Mouse (Mus musculus): Measurements from ENCODE around the gene Mto1.
"Not testable (repeated sequence)": the region's sequence is repeated elsewhere in the genome, so short reads cannot be mapped to it uniquely, and the experiment has no call there.

Gene Mto1

DNA sequence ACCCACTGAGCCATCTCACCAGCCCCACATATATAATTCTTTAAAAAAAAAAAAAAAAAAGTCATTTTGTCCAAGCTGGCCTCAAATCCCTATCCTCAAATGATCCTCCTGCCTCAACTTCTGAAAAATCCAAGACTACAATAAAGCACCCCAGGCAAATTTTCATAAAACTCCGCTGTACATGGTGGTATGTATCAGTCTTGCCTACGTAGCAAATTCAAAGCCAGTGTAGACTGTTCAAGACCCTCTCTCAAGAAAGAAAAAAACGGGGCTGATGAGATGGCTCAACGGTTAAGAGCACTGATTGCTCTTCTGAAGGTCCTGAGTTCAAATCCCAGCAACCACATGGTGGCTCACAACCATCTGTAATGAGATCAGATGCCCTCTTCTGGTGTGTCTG lies 27.9 kb downstream of the Mto1 start:
- DNase-seq (ENCODE audit: low spot score in 2 of 2) = no peak

DNA sequence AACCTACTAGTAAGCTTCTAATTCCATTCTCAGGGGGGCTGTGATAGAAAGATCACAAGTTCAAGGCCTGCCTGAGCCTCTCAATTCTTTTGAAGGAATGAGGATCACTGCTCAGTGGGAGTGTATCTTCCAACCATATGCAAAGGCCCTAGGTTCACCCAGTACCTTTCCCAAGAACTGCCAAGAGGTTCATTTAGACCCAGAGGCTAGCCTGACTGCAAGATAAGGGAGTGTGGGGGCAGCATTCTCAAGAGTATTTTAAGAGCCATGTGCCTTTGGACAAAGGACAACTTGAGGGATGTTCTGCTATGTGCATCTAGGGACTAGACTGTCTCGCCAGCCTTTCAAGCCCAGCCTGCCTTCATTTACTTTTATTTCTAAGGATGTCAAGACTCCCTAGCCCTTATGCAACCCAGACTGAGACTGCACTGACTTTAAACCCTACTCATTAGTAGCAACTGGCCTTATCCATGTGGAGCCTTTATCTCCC lies 28.6 kb downstream of the Mto1 start:
- peak; percentile 3 to 6 for DNase-seq (ENCODE audit: low spot score in 2 of 2)

DNA sequence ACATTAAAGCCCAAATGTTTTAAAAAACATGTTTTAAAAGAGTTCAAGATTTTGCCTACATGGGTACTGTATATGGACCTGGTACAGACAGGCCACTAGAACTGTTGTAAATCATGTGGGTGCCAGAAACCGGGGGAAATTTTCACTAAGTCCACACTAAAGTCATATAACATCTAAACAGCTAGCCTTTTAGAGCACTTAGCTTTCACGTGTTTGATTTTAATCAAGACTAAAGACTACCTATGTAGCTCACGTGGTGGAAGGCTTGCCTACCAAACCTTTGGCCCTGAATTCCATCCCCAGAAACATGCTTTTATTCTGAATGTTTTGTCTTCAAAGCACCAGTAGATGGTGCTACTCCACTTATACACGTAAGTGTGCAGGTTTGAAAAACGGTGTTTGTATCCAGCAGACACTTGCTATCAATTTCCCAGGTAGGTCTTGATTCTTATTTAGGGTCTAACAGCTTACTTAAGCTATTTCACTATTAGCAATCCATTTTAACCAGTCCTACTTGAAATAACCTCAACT lies 29.1 kb downstream of the Mto1 start:
- DNase-seq (ENCODE audit: low spot score in 2 of 2) = peak; percentile 24 to 26

DNA sequence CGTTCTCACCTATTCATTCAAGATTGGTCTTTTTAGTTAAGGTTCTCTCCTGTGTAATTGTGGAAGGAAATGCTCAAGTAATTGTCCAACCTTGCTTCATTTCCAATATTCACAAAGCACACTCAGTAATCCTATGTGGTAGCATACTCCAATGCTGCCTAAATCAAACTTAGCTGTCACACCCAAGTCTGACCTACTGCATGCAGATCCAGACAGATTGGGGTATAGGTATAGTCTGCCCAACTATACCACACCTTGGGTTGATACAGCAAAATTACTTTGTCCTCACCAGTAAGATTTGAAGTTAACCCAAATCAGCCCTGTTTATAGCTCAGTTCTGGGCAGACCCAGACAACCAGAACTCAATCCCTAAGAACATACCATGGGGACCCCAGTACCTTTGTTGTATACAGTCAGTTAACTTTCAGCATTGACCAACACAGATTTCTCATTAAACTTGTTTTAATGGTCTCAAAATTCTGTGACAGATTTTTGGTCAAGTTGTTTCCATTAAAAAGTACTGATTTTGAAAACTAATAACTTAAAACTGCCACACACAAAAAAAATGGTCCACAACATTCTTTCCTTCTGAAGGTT lies 30.1 kb downstream of the Mto1 start:
- not testable (repeated sequence) for DNase-seq (ENCODE audit: low spot score in 2 of 2)

DNA sequence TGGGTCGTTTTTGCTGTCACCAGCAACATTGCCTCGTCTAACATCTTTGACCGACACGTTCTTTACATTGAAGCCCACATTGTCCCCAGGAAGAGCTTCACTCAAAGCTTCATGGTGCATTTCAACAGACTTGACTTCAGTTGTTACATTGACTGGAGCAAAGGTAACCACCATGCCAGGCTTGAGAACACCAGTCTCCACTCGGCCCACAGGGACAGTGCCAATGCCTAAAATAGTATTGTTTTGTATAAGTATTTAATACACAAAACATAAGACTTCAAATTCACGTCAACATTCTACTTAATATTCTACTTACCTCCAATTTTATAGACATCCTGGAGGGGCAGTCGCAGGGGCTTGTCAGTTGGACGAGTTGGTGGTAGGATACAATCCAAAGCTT lies 31.3 kb downstream of the Mto1 start:
- DNase-seq (ENCODE audit: low spot score in 2 of 2) = not testable (repeated sequence)

DNA sequence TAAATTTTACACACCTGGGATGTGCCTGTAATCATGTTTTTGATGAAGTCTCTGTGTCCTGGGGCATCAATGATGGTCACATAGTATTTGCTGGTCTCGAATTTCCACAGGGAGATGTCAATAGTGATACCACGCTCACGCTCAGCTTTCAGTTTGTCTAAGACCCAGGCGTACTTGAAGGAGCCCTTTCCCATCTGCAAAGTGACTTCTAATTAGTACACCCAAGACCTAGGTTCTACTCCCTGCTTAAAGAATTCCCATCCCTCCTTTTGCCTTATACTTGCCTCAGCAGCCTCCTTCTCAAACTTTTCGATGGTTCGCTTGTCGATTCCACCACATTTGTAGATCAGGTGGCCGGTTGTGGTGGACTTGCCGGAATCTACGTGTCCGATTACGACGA lies 32.2 kb downstream of the Mto1 start:
- not testable (repeated sequence) for DNase-seq (ENCODE audit: low spot score in 2 of 2)

DNA sequence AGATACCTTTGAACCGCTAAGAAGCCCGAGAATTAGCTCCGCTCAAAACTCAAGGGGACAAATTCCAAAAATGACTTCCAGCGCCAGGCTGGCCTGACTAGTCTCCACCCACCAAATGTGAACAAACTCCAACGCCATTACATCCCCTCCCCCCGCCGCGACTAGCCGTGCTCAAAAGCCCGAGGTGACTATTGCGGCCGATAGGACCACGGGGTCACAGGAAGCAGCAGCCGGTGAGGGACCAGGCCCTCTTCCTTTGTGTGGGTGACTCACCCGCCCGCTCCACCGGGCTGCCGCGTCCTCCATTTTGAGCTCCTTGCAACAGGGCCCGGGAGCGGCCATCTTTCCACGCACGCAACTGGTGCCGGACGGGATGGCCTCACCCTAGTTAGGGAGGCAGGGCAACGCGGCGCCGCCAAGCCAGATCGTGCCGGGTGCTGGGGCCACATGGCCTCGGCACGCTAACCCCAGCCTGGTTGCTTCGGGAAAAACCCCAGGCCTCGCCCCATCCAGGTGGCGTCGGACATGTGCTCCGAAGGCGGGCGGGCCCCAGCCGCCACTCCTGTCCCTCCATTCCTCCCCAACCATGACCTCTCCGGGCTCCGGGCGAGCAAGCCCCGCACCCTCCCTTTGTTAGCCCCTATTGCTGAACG lies 32.8 kb downstream of the Mto1 start:
- peak; percentile 87 to 89 for DNase-seq (ENCODE audit: low spot score in 2 of 2)

DNA sequence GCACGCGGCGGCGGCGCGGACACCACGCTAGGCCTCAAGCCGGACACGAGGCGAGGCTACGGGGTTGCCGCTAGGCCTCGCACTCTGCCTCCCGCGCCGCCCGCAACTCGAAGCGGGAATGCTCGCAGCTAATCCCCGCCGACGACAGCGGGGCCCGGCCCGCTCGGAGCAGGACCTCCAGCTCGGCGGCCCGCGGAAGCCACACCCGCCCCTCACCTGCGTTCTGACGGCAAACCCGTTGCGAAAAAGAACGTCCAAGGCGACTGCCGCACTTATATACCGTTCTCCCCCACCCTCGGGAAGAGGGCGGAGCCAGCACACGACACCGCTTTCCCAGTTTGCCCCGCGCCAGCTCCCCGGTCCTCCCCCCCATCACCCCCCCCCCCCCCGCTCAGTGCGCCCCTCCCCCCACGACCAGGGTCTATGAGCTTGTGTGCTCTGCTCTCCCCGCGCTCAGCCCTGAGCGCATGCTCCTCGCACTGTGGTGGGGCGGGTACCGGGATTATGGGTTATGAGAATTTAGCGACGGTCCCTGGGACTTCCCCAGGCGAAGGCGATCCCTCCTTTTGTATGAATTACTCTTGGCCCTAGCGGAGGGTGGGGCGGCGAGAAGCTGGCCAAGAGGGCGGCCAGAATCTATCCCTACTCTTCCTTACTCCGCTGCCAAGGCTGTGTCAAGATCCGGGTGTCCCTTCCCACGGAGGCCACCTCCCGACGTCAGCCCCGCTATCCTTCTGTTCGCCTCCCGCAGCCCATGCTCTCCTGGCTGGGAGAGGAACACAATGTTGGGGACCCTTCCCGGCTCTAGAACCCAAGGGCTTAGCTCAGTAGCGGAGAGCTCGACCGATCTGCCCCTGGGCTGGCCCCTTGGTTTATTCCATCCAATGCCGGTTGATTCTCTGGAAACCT lies 33.7 kb downstream of the Mto1 start:
- DNase-seq (ENCODE audit: low spot score in 2 of 2) = peak; percentile 91 to 95

DNA sequence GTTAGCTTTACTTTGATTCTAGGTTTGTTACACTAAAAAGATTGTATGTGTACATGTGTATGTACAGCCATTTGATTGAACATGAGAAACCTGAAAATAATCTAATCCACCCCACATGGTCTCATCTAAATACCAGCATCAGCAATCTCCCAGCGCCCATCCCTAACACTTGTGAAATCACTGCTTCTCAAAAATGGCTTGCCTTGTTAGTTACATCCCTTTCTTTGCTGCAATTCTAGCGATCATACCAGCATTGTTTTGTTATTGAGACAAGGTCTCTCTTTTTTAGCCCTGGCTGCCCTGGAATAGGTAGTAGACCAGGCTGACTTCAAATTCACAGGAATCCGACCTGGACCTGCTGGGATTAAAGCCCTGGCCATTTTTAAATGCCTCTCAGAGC lies 34.4 kb downstream of the Mto1 start:
- no peak for DNase-seq (ENCODE audit: low spot score in 2 of 2)

DNA sequence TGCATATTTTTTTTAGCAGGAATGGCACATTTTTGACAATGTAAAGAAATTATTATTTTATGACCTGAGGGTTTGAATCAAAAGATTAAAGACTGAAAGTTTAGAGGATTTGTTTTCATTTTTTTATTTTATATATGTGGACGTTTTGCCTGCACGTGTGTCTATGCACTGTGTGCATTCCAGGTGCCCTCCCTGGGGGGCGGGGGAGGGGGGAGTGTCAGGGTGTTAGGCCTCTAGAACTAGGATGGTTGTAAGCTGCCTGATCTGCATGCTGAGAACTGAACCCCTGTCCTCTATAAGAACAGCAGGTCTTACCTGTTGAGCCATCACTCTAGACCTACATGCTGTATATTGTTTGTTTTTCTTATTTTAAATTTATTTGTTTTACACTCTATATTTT lies 36.7 kb downstream of the Mto1 start:
- DNase-seq (ENCODE audit: low spot score in 2 of 2) = no peak

DNA sequence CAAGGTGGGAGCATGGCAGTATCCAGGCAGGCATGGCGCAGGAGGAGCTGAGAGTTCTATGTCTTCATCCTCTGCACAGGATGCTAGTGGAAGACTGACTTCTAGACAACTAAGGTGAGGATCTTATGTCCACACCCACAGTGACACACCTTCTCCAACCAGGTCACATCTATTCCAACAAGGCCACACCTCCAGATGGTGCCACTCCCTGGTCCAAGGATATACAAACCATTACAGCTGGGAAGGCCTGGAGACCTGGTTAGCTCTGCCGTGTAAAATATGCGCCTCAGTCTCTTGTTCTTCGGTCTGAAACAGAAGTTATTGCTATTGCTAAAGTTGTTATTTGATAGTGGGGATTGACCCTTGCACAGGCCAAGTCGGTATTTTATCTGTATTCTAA lies 40.0 kb downstream of the Mto1 start:
- DNase-seq (ENCODE audit: low spot score in 2 of 2) = not testable (repeated sequence)

DNA sequence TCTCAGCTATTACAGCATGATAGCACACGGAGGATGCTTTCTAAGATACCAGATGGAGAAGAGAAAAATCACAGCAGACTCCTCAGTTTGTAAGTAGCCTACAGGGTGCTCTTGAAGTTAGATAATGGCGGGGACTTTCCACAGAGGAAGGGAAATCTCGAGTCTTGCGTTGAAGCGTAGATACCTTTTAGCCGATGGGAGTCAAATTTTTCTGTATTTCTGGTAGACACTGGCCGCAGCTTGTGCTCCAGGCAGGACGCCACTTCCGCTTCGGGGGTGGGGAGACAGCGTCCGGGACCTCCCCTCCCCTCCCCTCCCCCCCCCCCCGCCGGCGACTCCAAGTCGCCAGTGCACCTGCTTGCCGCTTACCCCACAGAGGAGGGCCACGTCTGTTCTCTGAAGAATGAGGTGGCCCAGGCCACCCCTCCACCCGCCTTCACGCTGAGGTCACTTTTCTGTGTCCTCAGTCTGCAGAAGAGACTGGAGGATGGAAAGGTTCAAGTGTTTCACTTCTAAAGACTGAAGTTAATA lies 40.9 kb downstream of the Mto1 start, which contains the start of gene Eef1a1:
Gene Eef1a1, minus strand, starts transcription at position 262 of the 531 bp plus-strand sequence.
- DNase-seq (ENCODE audit: low spot score in 2 of 2) = peak; percentile 47 to 67

DNA sequence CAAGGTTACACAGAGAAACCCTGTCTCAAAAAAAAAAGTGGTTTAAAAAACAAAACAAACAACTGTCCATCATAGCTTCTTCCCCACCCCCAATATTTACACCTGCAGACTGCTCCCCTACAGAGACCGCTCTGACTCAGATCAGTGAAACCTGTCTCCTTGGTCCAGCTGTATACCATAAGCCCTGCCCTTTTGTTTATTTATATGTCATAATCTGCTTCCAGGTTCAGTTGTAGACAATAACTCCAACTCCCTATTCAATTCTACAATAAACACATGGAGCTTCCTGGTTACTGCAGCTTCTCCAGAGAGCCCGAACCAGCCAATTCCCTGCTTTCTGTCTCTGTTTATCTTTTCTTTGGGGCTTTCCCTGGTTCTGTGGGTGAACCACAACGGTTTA lies 43.2 kb downstream of the Mto1 start:
- no peak for DNase-seq (ENCODE audit: low spot score in 2 of 2)

DNA sequence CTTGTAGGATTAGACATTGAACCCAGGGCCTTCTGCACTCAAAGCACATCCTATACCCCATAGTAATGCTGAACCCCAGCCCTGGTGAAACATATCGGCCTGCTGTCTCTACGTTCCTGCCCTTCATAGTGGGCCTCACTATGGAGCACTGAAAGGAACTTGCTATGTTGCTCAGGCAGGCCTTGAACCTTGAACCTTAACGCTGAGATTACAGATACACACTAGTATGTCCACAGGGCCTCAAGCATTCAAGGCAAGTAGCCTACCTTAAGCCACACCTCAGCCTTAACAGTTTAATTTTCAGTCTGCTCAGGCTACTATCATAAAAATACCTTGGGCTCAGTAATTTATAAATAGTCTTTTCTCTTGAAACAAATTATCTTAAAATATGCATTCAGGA lies 44.2 kb downstream of the Mto1 start:
- DNase-seq (ENCODE audit: low spot score in 2 of 2) = no peak

DNA sequence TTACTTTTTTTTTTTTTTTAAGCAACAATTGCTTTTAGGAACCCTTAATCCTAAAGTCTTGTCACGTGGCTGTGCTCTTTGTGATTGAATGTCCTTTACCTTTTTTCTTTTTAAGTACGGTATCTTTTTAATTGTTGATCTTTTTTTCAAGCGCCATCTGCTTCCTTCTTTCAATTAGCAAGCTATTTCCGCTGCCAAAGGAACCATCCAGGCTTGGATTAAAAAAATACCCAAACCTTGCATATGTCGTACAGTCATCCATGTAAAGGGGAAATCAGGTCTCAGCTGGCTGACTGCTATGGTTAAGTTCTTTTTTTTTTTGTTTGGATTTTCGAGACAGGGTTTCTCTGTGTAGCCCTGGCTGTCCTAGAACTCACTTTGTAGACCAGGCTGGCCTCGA lies 45.2 kb downstream of the Mto1 start:
- no peak for DNase-seq (ENCODE audit: low spot score in 2 of 2)

DNA sequence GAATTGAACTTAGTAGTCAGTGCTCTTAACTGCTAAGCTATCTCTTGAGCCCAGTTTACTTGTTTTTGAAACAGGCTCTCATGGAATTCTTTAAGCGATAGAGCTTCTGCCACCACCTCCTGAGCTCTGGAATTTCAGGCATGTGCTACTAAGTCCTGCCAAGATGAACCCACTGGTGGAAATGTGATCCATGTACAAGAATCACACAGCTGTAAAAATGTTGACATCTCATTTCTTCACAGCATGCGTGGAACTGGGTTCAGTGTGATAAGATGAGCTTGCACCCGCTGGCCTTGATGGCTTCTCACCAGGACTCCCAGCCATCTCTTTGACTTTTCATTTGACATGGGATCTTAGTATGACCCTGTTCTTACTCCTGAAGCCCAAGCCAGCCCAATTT lies 52.4 kb downstream of the Mto1 start:
- DNase-seq (ENCODE audit: low spot score in 2 of 2) = no peak

DNA sequence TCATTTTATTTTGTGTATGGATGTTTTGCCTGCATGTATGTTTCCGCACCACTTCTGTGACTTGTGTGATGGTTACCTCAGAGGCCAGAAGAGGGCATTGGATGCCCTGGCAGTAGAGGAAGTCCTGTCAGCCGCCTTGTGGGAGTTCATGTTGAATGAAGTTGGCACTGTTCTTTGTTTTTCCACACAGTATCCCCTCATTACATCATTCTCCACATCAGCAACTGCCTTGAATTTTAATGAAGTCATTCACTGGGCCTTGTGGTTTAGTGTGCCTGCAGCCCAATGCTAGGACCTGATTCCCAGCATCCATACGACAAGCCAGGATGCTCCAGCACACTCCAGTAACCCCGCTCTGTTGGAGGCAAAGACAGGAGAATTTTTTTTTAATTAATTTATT lies 53.3 kb downstream of the Mto1 start:
- no peak for DNase-seq (ENCODE audit: low spot score in 2 of 2)

DNA sequence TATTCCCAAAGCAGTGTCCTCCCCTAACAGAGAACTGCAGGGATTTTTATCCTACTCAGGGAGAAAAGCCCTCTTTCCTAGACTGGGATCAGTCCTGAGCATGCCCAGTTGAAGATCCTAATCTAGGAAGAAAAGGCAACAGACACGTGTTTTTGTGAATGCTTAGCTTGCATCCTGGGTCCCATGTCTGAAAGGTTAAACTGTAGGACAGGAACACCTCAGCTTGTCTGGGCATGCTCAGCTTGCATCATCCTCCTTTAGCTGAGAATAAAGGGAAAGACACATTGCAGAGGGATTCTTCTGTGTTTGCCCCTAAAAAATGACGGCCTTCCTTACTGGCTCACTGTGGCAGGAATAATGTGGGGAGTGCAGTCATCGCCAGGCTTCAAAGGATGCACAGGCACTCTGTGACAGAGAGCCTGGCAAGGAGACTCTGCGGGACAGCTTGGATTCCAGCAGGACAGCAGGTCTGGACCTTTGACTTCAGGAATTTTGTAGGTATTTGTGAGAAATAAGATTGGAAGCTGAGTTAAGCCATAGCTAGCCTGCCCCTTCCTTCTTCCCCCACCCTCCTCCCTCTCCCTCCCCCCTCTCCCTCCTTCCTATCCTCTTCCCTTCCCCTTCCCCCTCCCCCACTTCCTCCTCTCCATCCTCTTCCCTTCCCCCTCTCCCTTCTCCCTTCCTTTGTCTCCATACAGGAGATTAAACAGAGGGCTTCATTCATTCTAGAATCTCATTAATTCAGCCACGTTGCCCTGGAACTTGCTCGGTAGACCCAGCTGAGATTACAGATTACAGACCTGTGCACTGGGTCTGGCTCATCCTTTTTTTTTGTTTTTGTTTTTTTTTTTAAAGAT lies 55.4 kb downstream of the Mto1 start:
- DNase-seq (ENCODE audit: low spot score in 2 of 2) = no peak

DNA sequence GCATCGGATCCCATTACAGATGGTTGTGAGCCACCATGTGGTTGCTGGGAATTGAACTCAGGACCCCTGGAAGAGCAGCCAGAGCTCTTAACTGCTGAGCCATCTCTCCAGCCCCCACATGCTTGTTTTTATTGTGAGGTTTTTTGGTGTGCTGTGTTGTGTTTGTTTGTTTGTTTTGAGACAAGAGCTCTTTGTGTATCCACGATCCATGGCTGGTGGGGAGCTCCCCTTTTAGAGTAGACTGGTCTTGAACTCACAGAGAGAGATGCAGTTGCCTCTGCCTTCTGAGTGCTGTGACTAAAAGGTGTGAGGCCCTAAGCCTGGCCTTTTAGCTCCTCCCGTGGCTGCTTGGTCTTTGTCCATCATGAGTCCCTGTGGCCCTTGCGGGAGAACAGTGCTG lies 56.1 kb downstream of the Mto1 start:
- DNase-seq (ENCODE audit: low spot score in 2 of 2) = no peak

DNA sequence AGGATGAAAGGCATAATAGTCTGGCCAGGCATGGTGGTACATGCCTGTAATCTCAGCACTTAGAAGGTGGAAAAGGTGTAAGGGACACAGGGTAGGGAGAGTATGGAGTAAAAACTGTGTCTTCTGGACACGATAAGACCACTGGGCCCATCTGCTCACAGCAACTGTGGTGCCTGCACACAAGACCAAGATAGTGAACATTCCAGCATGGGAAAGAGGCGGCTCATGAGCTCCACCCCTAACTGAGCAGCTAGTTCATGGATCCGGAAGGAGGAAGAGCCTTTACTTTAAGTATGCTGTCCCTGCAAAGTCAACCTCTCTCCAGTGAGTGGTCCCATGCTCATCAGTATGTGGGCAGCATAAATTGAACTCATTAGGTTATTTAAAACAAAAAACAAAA lies 56.7 kb downstream of the Mto1 start:
- no peak for DNase-seq (ENCODE audit: low spot score in 2 of 2)

DNA sequence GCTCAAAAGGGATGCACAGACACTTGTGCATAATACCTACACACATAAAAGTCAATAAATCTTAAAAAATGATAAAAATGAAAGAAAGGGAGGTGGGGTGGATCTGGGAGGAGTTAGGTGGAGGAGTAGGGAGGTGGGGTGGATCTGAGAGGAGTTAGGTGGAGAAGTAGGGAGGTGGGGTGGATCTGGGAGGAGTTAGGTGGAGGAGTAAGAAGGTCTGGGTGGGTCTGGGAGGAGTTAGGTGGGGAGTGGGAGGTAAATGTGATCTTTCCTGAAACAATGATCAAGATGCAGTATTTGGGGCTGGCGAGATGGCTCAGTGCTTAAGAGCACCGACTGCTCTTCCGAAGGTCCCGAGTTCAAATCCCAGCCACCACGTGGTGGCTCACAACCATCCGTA lies 57.2 kb downstream of the Mto1 start:
- no peak for DNase-seq (ENCODE audit: low spot score in 2 of 2)
